Mouse (Mus musculus) thymus, adult 2 months (tissue): ENCODE data around the gene Duox1. TPM values are rescaled to one million over a fixed set of nuclear protein-coding genes. Genes with fewer than 3 reads are reported as not detected.

Source experiments
- DNase-seq: peaks from one replicate; pipeline ENCODE4 v3.0.0; 2021
- H3K27ac ChIP-seq: fragments of 200-500 bp; 2 replicates; pipeline ENCODE4 v1.5.1; 2012; ENCODE audit warnings: low read length, control low read depth; ENCODE audit not compliant: control insufficient read depth, insufficient read depth
- H3K27me3 ChIP-seq: fragments of 200-500 bp; 2 replicates; pipeline ENCODE4 v1.6.1; 2012; ENCODE audit warnings: mild to moderate bottlenecking, low read length, moderate library complexity, mixed read lengths; ENCODE audit not compliant: control insufficient read depth, insufficient read depth
- H3K36me3 ChIP-seq: fragments of 200-500 bp; 2 replicates; pipeline ENCODE4 v1.6.1; 2012; ENCODE audit warnings: mild to moderate bottlenecking, low read length, moderate library complexity; ENCODE audit not compliant: control insufficient read depth, insufficient read depth
- H3K4me1 ChIP-seq: fragments of 200-500 bp; replicated peaks from 2 replicates; pipeline ENCODE4 v1.6.1; 2012; ENCODE audit warnings: low read length; ENCODE audit not compliant: control insufficient read depth, insufficient read depth
- H3K4me3 ChIP-seq: fragments of 200-500 bp; 2 replicates; pipeline ENCODE4 v1.5.1; 2012; ENCODE audit warnings: mild to moderate bottlenecking, low read length, control low read depth, moderate library complexity; ENCODE audit not compliant: control insufficient read depth, insufficient read depth
- CTCF ChIP-seq: fragments of 200-500 bp; IDR thresholded peaks from 2 replicates; pipeline ENCODE4 v1.5.1; 2012; ENCODE audit warnings: mild to moderate bottlenecking, control low read depth, low read length, moderate library complexity, borderline replicate concordance; ENCODE audit not compliant: control insufficient read depth, poor library complexity, insufficient read depth; ENCODE audit errors: extremely low read depth
- POLR2A ChIP-seq: fragments of 200-500 bp; IDR thresholded peaks from 2 replicates; pipeline ENCODE4 v1.6.1; 2012; ENCODE audit warnings: mild to moderate bottlenecking, low read length, control low read depth, moderate library complexity; ENCODE audit not compliant: control insufficient read depth, poor library complexity, insufficient read depth; ENCODE audit errors: extremely low read depth
- WGBS: fragments of 180-500 bp; shearing (Covaris S2); methylation state at CpG from one replicate; pipeline ENCODE4 v1.1.7; 2018; 5-methylcytosine and 5-hydroxymethylcytosine counted together
- polyA plus RNA-seq: library from polyadenylated mRNA; depleted of rRNA; stranded (reverse); fragments of >200 nt; gene quantifications from 2 replicates; pipeline ENCODE4 v1.2.3, GENCODE M21; 2012

Duox1 gene
- polyA plus RNA-seq, 1 experiment, result 0.26 TPM

GRCm38 (mm10) chr2:122367181-122367580, 51.7 kb downstream of the Duox1 start:
- no peak for DNase-seq
- Histone ChIP-seq H3K27ac (no peak overlapping the region), H3K36me3 (no peaks in the 10 kb centered on the region), H3K4me1 (peaks cover 27% of the 10 kb centered on the region), H3K27me3 (no peaks in the 10 kb centered on the region), H3K4me3 (no peak overlapping the region)
- no peak for TF ChIP-seq CTCF
- 92% methylated on average over 4 of the region's 4 CpGs for WGBS

- Histone ChIP-seq H3K27me3 (no peaks in the 10 kb centered on the region), H3K27ac (no peak overlapping the region), H3K36me3 (no peaks in the 10 kb centered on the region), H3K4me1 (peaks cover 24% of the 10 kb centered on the region), H3K4me3 (peak overlapping the region; percentile 61)
- DNase-seq, result no peak
- TF ChIP-seq POLR2A (no peak), CTCF (no peak)
- 68% methylated on average over 4 of the region's 4 CpGs for WGBS
Observed at GRCm38 (mm10) chr2:122367701-122368080, 52.2 kb downstream of the Duox1 start.

GRCm38 (mm10) chr2:122368081-122368971, 52.9 kb downstream of the Duox1 start:
- WGBS, result 5% methylated on average over 47 of the region's 55 CpGs
- no peak overlapping the region; the same call in 1 of the 2 replicates for H3K27ac ChIP-seq
- H3K4me1 ChIP-seq, result peaks cover 24% of the 10 kb centered on the region
- H3K36me3 ChIP-seq, result no peaks in the 10 kb centered on the region
- DNase-seq, result no peak
- no peak for TF ChIP-seq CTCF
- no peak for TF ChIP-seq POLR2A
- H3K4me3 ChIP-seq, result peak overlapping the region; percentile 61
- H3K27me3 ChIP-seq, result no peaks in the 10 kb centered on the region

- WGBS, result 1% methylated on average over 48 of the region's 54 CpGs
- H3K27me3 ChIP-seq, result no peaks in the 10 kb centered on the region
- peak within 1 kb of the TSS; percentile 61 for H3K4me3 ChIP-seq
- H3K36me3 ChIP-seq, result no peaks in the 10 kb centered on the region
- peak; percentile 91 for TF ChIP-seq POLR2A
- no peak for TF ChIP-seq CTCF
- peaks cover 24% of the 10 kb centered on the region for H3K4me1 ChIP-seq
- no peak within 1 kb of the TSS; the same call in 1 of the 2 replicates for H3K27ac ChIP-seq
- peak; percentile 87 for DNase-seq
Observed at GRCm38 (mm10) chr2:122368995-122369739, 53.7 kb downstream of the Duox1 start, which contains the start of gene Shf. Gene Shf (minus strand): TSS chr2:122369162.

GRCm38 (mm10) chr2:122370101-122370750, 54.8 kb downstream of the Duox1 start:
- Histone ChIP-seq H3K27ac (no peak overlapping the region), H3K4me3 (no peak overlapping the region), H3K36me3 (no peaks in the 10 kb centered on the region), H3K4me1 (peaks cover 21% of the 10 kb centered on the region), H3K27me3 (no peaks in the 10 kb centered on the region)
- TF ChIP-seq CTCF (no peak), POLR2A (no peak)
- DNase-seq, result no peak
- 46% methylated on average over 10 of the region's 10 CpGs for WGBS

GRCm38 (mm10) chr2:122372067-122372466, 56.6 kb downstream of the Duox1 start:
- Histone ChIP-seq H3K27ac (no peak overlapping the region), H3K27me3 (no peaks in the 10 kb centered on the region), H3K4me3 (no peak overlapping the region), H3K36me3 (no peaks in the 10 kb centered on the region), H3K4me1 (peaks cover 27% of the 10 kb centered on the region)
- 94% methylated on average over 3 of the region's 3 CpGs for WGBS
- TF ChIP-seq POLR2A, result no peak
- TF ChIP-seq CTCF, result no peak
- DNase-seq, result no peak
